Mouse (Mus musculus): ENCODE data around the gene Nrl. TPM values are rescaled to one million over a fixed set of nuclear protein-coding genes. Genes with fewer than 3 reads are reported as not detected.

Gene Nrl
- not detected in 2 replicates for polyA plus RNA-seq (2014; fragmentation: Nextera tagmentation; extraction: Ambion mirVana)

DNA sequence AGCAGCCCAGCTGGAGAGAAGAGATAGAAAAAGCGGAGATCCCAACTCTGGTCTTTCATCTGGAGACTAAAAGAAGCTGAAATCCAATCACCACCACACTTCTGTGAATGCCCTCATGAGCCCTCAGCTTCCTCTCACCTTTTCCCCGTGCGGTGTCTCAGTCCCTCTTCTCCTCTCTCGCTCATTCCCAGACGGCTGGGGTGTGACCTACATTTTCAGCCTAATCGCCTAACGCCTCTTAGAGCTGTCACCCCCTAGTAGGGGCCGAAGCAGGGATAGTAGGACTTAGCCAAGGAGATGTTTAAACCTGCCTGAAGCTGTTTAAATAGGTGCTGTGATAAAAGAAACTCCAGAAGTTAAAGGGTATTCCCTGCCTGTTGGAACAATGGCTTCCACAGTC lies at the start of gene Nrl:
TSS of gene Nrl (minus strand) at position 197 of the 400 bp plus-strand sequence.
- no peaks in the 10 kb centered on the region for H3K36me3 ChIP-seq (ENCODE audit: control insufficient read depth, insufficient read depth, low read length)
- 51% methylated on average over 8 of the region's 8 CpGs for WGBS
- DNase-seq (ENCODE audit: low spot score) (no peak), ATAC-seq (replicated peaks; ENCODE audit: low FRiP score) (no peak)
- H3K4me3 ChIP-seq (ENCODE audit: low read depth, low read length): no peak within 1 kb of the TSS
- no peaks in the 10 kb centered on the region for H3K9me3 ChIP-seq (ENCODE audit: control insufficient read depth, low read length)
- no peak within 1 kb of the TSS for H3K4me2 ChIP-seq (ENCODE audit: low read depth, low read length, severe bottlenecking)
- H3K27ac ChIP-seq (ENCODE audit: low read depth, low read length): no peak within 1 kb of the TSS
- no peak within 1 kb of the TSS for H3K9ac ChIP-seq (ENCODE audit: low read length)
- H3K27me3 ChIP-seq (ENCODE audit: control insufficient read depth, insufficient read depth, low read length): peaks cover 12% of the 10 kb centered on the region; the same call in 1 of the 2 replicates
- no peaks in the 10 kb centered on the region for H3K4me1 ChIP-seq (replicated peaks; ENCODE audit: control insufficient read depth, insufficient read depth, low read length)

DNA sequence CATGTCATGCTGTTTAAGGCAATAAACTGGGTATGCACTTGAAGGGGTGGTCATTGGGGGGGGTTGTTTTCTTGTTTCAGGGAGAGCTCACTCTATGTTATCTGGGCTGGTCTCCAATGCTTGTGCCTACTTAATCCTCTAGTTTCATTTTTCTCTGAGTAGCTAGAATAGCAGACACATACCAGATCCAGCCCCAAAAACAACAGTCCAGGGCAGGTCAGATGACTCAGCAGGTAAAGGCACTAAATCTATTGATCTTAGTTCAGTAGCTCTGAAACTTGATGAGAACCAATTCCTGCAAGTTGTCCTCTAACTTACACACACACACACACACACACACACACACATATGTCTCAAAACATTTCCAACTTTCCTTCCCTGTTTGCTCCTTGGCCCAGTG lies 47.0 kb upstream of the Nrl start:
- no peak overlapping the region for H3K4me2 ChIP-seq (ENCODE audit: low read depth, low read length, severe bottlenecking)
- H3K9ac ChIP-seq (ENCODE audit: low read length): no peak overlapping the region
- no peak overlapping the region for H3K27ac ChIP-seq (ENCODE audit: low read depth, low read length)
- H3K4me1 ChIP-seq (replicated peaks; ENCODE audit: control insufficient read depth, insufficient read depth, low read length): no peaks in the 10 kb centered on the region
- ATAC-seq (replicated peaks; ENCODE audit: low FRiP score): no peak
- H3K9me3 ChIP-seq (ENCODE audit: control insufficient read depth, low read length): no peaks in the 10 kb centered on the region
- no peaks in the 10 kb centered on the region; the same call in 1 of the 2 replicates for H3K36me3 ChIP-seq (ENCODE audit: control insufficient read depth, insufficient read depth, low read length)
- no peak overlapping the region for H3K4me3 ChIP-seq (ENCODE audit: low read depth, low read length)
- H3K27me3 ChIP-seq (ENCODE audit: control insufficient read depth, insufficient read depth, low read length): no peaks in the 10 kb centered on the region
- no peak for DNase-seq (ENCODE audit: low spot score)

DNA sequence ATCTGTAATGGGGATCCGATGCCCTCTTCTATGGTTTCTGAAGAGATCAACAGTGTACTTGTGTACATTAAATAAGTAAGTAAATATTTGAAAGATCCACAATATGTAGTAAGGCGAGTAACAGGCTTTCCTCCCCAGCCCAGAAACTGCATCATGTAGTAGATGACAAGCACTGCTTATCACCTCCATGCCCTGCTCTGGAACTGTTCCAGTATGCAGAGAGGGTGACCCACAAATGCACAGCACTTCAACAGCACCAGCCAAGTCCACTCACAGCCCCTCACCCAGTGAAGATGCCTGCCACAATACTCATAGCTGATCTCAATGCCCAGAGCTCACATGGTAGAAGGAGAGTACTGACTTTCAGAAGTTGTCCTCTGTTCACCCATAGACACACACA lies 45.8 kb upstream of the Nrl start:
- H3K27me3 ChIP-seq (ENCODE audit: control insufficient read depth, insufficient read depth, low read length): no peaks in the 10 kb centered on the region
- H3K4me3 ChIP-seq (ENCODE audit: low read depth, low read length): no peak overlapping the region
- no peak overlapping the region for H3K4me2 ChIP-seq (ENCODE audit: low read depth, low read length, severe bottlenecking)
- H3K36me3 ChIP-seq (ENCODE audit: control insufficient read depth, insufficient read depth, low read length): peaks cover 2% of the 10 kb centered on the region; the same call in 1 of the 2 replicates
- WGBS: 81% methylated on average over 2 of the region's 2 CpGs
- ATAC-seq (replicated peaks; ENCODE audit: low FRiP score) (no peak), DNase-seq (ENCODE audit: low spot score) (no peak)
- H3K27ac ChIP-seq (ENCODE audit: low read depth, low read length): no peak overlapping the region
- H3K4me1 ChIP-seq (replicated peaks; ENCODE audit: control insufficient read depth, insufficient read depth, low read length): no peaks in the 10 kb centered on the region
- H3K9ac ChIP-seq (ENCODE audit: low read length): no peak overlapping the region
- no peaks in the 10 kb centered on the region for H3K9me3 ChIP-seq (ENCODE audit: control insufficient read depth, low read length)

DNA sequence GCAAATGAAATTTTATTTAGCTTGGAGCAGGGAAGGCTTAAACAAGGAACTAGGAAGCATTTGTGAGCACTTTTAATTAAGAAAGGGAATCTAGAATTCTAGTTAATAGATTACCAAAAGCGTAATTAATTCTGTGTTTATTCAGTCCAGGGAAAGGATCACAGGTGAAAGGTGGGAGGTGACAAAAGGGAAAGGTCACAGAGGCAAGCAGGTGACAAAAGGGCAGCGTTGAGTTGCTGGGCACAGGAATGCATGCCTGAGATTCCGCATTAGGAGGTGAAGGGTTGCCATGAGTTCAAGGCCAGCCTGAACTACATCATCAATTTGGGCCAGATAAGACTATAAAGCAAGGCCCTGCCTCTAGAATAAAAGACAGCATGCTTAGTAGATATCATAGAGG lies 42.7 kb upstream of the Nrl start:
- 89% methylated on average over 3 of the region's 3 CpGs for WGBS
- no peak overlapping the region for H3K9ac ChIP-seq (ENCODE audit: low read length)
- no peak overlapping the region for H3K27ac ChIP-seq (ENCODE audit: low read depth, low read length)
- DNase-seq (ENCODE audit: low spot score): no peak
- no peak overlapping the region for H3K4me2 ChIP-seq (ENCODE audit: low read depth, low read length, severe bottlenecking)
- no peak overlapping the region for H3K4me3 ChIP-seq (ENCODE audit: low read depth, low read length)
- no peaks in the 10 kb centered on the region for H3K27me3 ChIP-seq (ENCODE audit: control insufficient read depth, insufficient read depth, low read length)
- peaks cover 2% of the 10 kb centered on the region; the same call in 1 of the 2 replicates for H3K36me3 ChIP-seq (ENCODE audit: control insufficient read depth, insufficient read depth, low read length)
- ATAC-seq (replicated peaks; ENCODE audit: low FRiP score): no peak
- no peaks in the 10 kb centered on the region for H3K9me3 ChIP-seq (ENCODE audit: control insufficient read depth, low read length)
- no peaks in the 10 kb centered on the region for H3K4me1 ChIP-seq (replicated peaks; ENCODE audit: control insufficient read depth, insufficient read depth, low read length)

DNA sequence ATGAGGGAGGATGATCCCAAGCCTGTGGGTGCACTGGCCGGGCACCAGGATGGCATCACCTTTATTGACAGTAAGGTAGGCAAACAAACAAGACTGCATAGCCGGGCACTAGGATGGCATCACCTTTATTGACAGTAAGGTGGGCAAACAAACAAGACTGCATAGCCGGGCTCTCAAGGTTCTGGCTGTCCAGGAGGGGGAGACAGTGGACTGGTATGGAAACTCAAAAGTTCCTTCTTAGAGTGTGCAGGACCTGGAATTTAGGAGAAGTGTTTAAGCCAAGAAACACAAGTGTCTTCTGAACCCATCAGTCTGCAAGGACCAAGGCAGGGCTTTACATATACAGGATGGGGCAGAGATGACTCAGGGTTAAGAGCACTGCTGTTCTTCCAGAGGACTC lies 41.0 kb upstream of the Nrl start:
- Histone ChIP-seq H3K9ac (ENCODE audit: low read length) (no peak overlapping the region), H3K27me3 (ENCODE audit: control insufficient read depth, insufficient read depth, low read length) (no peaks in the 10 kb centered on the region), H3K4me3 (ENCODE audit: low read depth, low read length) (no peak overlapping the region), H3K36me3 (ENCODE audit: control insufficient read depth, insufficient read depth, low read length) (peaks cover 2% of the 10 kb centered on the region; the same call in 1 of the 2 replicates), H3K4me1 (replicated peaks; ENCODE audit: control insufficient read depth, insufficient read depth, low read length) (no peaks in the 10 kb centered on the region), H3K9me3 (ENCODE audit: control insufficient read depth, low read length) (no peaks in the 10 kb centered on the region), H3K27ac (ENCODE audit: low read depth, low read length) (no peak overlapping the region), H3K4me2 (ENCODE audit: low read depth, low read length, severe bottlenecking) (no peak overlapping the region)
- 90% methylated on average over 3 of the region's 3 CpGs for whole genome bisulfite sequencing
- ATAC-seq (replicated peaks; ENCODE audit: low FRiP score) (no peak), DNase-seq (ENCODE audit: low spot score) (no peak)

DNA sequence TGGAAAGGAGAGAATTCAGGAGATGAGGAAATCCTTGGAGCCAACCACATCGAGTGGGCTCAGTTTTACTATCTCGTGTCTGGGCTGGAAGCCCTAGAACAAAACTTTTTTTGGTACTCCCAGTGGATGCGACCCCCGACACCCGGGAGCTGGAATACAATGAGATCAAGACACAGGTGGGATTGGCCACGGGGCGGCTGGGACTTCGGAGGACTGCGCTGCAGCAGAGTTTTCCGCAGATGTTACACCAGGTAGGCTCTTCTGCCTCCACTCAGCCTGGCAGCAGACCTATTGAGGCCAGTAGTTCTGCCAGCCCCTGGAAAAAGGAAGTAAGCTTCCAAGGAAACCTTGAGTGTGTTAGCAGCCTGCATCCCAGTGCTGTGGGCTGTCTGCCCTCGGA lies 38.5 kb upstream of the Nrl start:
- ATAC-seq (replicated peaks; ENCODE audit: low FRiP score): no peak
- 90% methylated on average over 11 of the region's 11 CpGs for WGBS
- peaks cover 2% of the 10 kb centered on the region; the same call in 1 of the 2 replicates for H3K36me3 ChIP-seq (ENCODE audit: control insufficient read depth, insufficient read depth, low read length)

DNA sequence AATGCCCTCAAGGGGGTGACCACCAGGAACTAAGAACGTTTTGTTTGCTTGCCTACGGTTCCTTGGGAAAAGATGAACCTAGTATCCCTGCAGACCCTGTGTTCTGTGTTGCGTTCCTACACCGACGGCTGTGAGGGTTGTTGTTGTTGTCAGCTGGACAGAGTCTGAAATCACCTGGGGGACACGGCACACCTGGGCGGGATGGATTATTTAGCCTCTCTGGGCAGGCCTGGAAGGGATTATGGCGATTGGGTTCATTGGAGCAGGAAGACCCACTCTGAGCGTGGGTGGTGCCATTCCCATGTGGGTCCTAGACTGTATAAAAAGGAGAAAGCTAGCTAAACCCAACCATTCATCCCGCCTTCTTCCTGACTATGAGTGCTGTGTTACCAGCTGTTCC lies 37.1 kb upstream of the Nrl start:
- DNase-seq (ENCODE audit: low spot score) (no peak), ATAC-seq (replicated peaks; ENCODE audit: low FRiP score) (no peak)
- no peak overlapping the region for H3K27ac ChIP-seq (ENCODE audit: low read depth, low read length)
- 87% methylated on average over 10 of the region's 10 CpGs for WGBS
- H3K36me3 ChIP-seq (ENCODE audit: control insufficient read depth, insufficient read depth, low read length): peaks cover 2% of the 10 kb centered on the region; the same call in 1 of the 2 replicates
- H3K4me3 ChIP-seq (ENCODE audit: low read depth, low read length): no peak overlapping the region
- no peak overlapping the region for H3K9ac ChIP-seq (ENCODE audit: low read length)
- no peaks in the 10 kb centered on the region for H3K4me1 ChIP-seq (replicated peaks; ENCODE audit: control insufficient read depth, insufficient read depth, low read length)
- H3K9me3 ChIP-seq (ENCODE audit: control insufficient read depth, low read length): no peaks in the 10 kb centered on the region
- H3K4me2 ChIP-seq (ENCODE audit: low read depth, low read length, severe bottlenecking): no peak overlapping the region
- no peaks in the 10 kb centered on the region for H3K27me3 ChIP-seq (ENCODE audit: control insufficient read depth, insufficient read depth, low read length)

More for the DNA sequence above, 38.5 kb upstream of the Nrl start:
- Histone ChIP-seq H3K9ac (ENCODE audit: low read length) (no peak overlapping the region), H3K4me1 (replicated peaks; ENCODE audit: control insufficient read depth, insufficient read depth, low read length) (no peaks in the 10 kb centered on the region), H3K9me3 (ENCODE audit: control insufficient read depth, low read length) (no peaks in the 10 kb centered on the region), H3K4me2 (ENCODE audit: low read depth, low read length, severe bottlenecking) (no peak overlapping the region), H3K27me3 (ENCODE audit: control insufficient read depth, insufficient read depth, low read length) (no peaks in the 10 kb centered on the region), H3K27ac (ENCODE audit: low read depth, low read length) (no peak overlapping the region), H3K4me3 (ENCODE audit: low read depth, low read length) (no peak overlapping the region)
- no peak for DNase-seq (ENCODE audit: low spot score)

DNA sequence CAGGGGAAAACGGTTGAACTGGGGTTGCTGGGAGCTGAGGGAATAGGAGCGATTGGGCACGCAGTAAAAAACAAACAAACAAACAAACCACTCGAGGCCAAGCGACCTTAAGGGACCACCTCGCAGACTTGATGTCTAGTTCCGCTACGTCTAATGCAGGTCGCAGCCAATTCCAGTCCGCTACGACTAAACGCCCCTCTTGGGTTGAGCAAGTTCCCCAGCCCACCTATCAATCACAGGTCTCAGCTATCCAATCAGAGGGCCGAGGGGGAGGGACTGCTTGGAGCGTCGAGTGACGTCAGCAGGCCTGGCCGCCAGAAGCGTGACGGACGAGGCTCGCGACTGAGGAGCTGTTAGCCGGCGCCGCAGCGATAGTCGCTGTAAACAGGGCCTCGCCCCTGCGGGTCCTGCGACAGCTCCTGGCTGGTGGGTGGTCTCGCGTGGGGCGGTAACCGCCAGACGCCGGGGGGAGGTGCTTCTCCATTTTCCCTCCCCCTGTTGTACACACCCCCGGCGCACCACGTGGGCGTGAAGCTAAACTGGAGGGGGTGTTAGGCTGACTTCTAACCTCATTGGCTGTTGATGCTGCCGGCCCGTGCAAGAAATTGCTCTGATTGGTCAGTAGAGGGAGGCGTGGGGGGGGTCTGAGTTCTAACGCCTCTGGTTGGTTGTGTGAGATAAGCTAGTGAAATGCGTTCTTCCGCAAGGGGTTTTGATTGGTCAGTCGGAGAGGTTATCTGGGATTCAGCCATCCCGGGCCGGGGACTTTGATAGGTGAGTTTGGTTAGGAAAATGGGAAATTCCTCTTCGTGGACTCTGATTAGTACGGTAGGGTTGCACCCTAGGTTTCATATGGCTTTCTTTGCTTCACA lies 35.7 kb upstream of the Nrl start, which contains the start of gene A730061H03Rik:
TSS of gene A730061H03Rik (minus strand) at position 205 of the 872 bp plus-strand sequence.
- ATAC-seq (replicated peaks; ENCODE audit: low FRiP score) (peak; percentile 98), DNase-seq (ENCODE audit: low spot score) (peak; percentile 98)
- no peaks in the 10 kb centered on the region for H3K4me1 ChIP-seq (replicated peaks; ENCODE audit: control insufficient read depth, insufficient read depth, low read length)
- WGBS: under 1% methylated on average over 51 of the region's 51 CpGs
- no peaks in the 10 kb centered on the region; the same call in 1 of the 2 replicates for H3K36me3 ChIP-seq (ENCODE audit: control insufficient read depth, insufficient read depth, low read length)
- peak within 1 kb of the TSS; percentile 94 for H3K27ac ChIP-seq (ENCODE audit: low read depth, low read length)
- peak within 1 kb of the TSS; percentile 43 for H3K4me2 ChIP-seq (ENCODE audit: low read depth, low read length, severe bottlenecking)
- no peaks in the 10 kb centered on the region for H3K27me3 ChIP-seq (ENCODE audit: control insufficient read depth, insufficient read depth, low read length)
- peak within 1 kb of the TSS; percentile 62 for H3K4me3 ChIP-seq (ENCODE audit: low read depth, low read length)
- H3K9ac ChIP-seq (ENCODE audit: low read length): peak within 1 kb of the TSS; percentile 76
- H3K9me3 ChIP-seq (ENCODE audit: control insufficient read depth, low read length): no peaks in the 10 kb centered on the region

Measured in forebrain, embryonic 11.5 days (tissue).